Mouse (Mus musculus): ENCODE results near the gene Cyth1.

- TF ChIP-seq GATA1 (IDR thresholded peaks at IDR 0.05; ENCODE audit: borderline replicate concordance, low read length) (no peak), FLI1 (IDR thresholded peaks at IDR 0.05; ENCODE audit: low read length) (no peak)
Observed at GRCm38 (mm10) chr11:118210962-118211361, 37.4 kb downstream of the Cyth1 start.
